Mouse (Mus musculus) mature B cell (primary cell): Measurements from ENCODE around the gene Hist1h2bl.

ENCODE experiments used
- in situ Hi-C: fragments of 300-500 bp; cut with MboI; formaldehyde crosslinking; loops from 2 replicates; pipeline ENCODE4 v1.14.3; 2019

Hist1h2bl gene

DNA sequence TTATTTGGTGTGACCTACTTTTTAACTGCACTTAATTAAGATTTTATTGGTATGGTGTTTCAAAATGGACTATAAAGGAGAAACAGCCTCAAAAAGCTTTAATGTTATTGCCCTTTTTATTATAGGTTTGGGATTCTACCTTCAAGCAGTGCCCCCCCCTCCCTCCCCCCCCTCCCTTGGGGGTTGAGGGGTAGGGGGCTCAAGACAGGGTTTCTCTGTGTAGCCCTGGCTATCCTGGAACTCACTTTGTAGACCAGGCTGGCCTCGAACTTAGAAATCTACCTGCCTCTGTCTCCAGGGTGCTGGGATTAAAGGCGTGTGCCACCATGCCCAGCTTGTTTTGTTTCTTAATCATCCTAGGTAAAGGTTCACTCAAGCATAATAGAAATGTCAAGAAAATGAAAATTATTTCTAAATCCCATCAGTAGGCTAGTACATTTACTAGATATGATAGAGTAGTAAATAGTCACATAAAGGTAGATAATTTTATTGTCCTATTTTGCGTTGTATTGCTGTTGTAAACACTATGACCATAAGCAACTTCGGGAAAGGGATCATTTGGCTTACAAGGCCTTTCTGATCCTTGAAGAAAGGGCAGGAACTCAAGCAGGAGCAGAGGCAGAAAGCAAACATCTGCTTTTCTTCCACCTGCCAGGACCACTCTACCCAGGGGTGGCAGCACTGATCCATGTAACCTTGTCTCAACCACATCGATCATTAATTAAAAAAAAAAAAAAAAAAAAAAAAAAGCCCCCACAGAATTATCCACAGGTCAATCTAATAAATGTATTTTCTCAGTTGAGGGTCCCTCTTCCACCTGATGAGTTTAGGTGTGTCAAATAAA is 7.3 kb upstream of the Hist1h2bl start:
- in situ Hi-C loops = loop anchor here (25.0 kb wide), 1 partner anchor 311 kb away; the partner anchor contains the start of gene Zkscan3

DNA sequence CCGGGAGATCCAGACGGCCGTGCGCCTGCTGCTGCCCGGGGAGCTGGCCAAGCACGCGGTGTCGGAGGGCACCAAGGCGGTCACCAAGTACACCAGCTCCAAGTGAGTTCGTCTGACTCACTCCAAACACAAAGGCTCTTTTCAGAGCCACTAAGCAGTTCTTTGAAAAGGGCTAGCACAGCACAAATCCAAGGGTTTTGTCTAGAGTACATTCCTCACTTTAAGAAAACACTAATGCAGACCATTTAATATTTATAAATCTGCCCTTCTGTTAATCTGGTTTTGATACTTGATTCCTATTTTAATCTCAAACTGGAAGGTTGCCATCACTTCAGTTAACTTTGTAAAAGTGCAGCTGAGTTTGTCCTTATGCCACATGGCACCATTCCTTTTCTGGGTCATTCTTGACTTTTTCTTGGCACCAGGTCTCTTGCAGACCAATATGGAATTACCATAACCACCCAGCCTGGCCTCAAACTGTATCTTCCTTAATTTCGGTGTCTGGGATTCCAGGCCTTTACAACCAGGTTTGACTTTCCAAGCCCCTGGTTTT is 6.5 kb upstream of the Hist1h2bl start:
- in situ Hi-C loops = loop anchor here (25.0 kb wide), 1 partner anchor 310 kb away; the partner anchor contains the start of gene Zkscan3

DNA sequence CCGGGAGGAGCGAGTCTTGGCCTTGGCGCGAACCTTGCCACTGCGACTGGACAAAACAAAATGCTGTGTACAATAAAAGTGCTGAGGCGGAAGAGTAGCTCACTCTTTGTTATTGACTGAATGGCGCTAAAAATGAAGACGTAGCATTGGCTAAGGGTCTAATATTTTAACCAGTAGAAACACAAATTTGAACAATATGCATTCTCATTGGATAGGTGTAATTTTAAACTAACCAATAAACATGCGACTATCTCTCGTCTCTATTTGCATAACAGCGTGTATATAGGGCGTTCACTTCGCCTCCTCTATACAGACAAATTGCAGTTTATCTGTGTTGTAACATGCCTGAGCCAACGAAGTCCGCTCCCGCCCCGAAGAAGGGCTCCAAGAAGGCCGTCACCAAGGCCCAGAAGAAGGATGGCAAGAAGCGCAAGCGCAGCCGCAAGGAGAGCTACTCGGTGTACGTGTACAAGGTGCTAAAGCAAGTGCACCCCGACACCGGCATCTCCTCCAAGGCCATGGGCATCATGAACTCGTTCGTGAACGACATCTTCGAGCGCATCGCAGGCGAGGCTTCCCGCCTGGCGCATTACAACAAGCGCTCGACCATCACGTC is 5.9 kb upstream of the Hist1h2bl start, which contains the start of gene Hist1h2bm:
Hist1h2bm (plus strand) TSS at position 288 of the 616 bp plus-strand sequence.
- in situ Hi-C loops = loop anchor here (25.0 kb wide), 1 partner anchor 310 kb away; the partner anchor contains the start of gene Zkscan3

GRCm38 (mm10) chr13:21721107-21721756 is 5.3 kb upstream of the Hist1h2bl start:
- in situ Hi-C loops = loop anchor here (25.0 kb wide), 1 partner anchor 309 kb away; the partner anchor contains the start of gene Zkscan3

DNA sequence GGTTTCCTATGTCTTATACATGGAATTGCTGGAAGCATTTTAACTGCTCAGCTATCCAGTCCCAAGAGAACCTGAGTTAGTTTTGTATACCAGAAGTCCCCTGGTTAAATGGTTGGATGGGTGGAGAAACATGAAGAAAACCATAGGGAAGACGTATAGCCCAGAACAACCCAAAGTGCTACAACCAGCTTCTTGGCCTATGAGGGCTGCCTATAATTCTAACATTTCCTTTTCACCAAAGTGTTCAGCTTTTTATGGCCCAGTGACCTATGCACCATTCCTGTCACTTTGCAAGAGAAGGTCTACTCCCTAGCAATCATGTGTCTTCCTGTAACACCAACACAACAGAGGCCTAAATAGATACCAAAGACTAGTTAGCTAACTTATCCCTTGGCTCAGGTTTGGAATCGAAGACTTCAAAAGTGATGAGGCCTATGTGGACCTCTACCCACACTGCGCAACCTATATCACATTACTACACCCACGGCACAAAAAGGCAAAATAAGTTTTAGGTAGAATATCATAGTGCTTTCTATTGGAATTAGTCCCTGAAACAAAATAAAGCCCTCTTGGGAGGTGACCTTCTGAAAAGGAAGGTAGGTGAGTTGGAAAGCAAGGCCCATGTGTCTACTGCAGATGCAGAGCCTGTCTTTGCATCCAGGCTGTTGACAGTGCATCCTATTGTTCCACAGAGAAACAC is 2.6 kb upstream of the Hist1h2bl start:
- in situ Hi-C loops = loop anchor here (10.0 to 25.0 kb wide), 2 partner anchors 306 to 1716 kb away; partner anchors contain the start of gene Zkscan3

DNA sequence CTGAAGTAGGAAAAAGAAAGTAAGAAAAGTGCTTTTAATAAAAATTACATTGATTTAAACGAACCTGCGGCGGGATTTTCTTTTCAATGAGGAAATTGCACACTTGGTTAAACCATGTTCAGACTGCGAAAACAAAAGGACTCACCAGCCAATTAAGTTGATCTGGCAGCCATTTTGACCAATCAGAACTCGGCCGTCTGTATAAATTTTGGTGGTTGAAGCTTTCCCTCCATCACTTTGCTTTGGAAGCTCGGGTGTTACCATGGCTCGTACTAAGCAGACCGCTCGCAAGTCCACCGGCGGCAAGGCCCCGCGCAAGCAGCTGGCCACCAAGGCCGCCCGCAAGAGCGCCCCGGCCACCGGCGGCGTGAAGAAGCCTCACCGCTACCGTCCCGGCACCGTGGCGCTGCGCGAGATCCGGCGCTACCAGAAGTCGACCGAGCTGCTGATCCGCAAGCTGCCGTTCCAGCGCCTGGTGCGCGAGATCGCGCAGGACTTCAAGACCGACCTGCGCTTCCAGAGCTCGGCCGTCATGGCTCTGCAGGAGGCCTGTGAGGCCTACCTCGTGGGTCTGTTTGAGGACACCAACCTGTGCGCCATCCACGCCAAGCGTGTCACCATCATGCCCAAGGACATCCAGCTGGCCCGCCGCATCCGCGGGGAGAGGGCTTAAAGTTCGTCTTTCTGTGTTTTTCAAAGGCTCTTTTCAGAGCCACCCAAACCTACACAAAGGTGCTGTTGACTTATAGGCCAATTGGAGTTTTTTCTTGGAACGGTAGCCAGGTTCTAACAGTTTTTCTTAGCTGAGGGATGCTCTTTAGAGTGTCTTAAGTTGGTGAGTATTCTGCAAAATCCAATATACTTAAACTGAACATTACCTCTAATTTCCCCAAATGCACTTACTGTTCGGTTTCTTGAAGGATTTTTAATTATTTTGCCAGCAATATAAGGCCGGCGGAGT is 1.7 kb upstream of the Hist1h2bl start, which contains the start of gene Hist1h3h:
Hist1h3h (plus strand) TSS at position 263 of the 961 bp plus-strand sequence.
- in situ Hi-C loops = loop anchor here (10.0 to 25.0 kb wide), 2 partner anchors 305 to 1717 kb away; partner anchors contain the start of gene Zkscan3

DNA sequence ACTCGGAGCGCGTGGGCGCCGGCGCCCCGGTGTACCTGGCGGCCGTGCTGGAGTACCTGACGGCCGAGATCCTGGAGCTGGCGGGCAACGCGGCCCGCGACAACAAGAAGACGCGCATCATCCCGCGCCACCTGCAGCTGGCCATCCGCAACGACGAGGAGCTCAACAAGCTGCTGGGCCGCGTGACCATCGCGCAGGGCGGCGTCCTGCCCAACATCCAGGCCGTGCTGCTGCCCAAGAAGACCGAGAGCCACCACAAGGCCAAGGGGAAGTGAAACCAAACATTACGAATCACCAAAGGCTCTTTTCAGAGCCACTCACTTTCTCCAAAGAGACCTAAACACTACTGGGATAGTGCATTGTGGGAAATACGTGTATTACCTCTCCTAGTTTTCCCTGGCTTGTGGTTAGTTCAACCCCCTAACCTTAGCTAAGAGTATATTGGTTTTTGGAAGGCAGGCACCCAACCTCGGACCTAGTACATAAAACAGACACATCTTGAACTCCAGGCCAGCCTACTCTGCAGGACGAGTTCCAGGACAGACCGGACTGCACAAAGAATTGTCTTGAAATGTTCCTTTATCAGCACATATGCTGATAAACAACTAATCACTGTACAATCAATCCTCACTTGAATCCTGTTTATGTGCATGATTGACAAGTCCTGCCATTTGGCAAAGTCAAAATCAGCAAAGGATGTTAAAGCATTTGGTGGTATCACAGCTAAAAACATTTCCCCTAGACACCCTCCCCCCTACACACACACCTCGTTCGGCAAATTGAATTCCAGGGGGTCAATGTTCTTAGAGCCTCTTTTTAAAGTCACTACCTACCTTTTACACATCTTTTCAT is 823 bp upstream of the Hist1h2bl start:
- in situ Hi-C loops = loop anchor here (10.0 to 25.0 kb wide), 2 partner anchors 304 to 1718 kb away; partner anchors contain the start of gene Zkscan3

GRCm38 (mm10) chr13:21715131-21715863 is 646 bp downstream of the Hist1h2bl start:
- in situ Hi-C loops = loop anchor here (10.0 to 25.0 kb wide), 2 partner anchors 303 to 1720 kb away; partner anchors contain the start of gene Zkscan3

DNA sequence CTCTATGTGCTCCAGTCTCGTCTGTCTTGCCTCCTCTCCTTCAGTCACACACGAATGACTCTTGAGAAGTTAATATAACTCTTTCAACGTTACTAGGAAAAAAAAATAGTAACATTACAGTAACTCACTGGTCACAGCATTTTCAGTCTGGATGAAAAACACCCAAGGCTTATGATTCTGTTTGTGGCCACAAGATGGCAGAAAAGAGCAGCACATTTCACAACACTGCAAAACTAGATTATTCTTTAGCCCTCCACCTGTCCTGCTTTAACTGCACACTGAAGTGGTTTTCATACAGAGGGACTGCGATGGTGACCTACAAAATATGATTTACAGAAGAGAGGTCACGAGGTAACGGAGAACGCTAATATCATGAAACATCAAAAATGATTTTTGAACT is 1.2 kb downstream of the Hist1h2bl start:
- in situ Hi-C loops = loop anchor here (5.0 to 25.0 kb wide), 4 partner anchors 302 to 1720 kb away; partner anchors contain the start of gene Zkscan3

DNA sequence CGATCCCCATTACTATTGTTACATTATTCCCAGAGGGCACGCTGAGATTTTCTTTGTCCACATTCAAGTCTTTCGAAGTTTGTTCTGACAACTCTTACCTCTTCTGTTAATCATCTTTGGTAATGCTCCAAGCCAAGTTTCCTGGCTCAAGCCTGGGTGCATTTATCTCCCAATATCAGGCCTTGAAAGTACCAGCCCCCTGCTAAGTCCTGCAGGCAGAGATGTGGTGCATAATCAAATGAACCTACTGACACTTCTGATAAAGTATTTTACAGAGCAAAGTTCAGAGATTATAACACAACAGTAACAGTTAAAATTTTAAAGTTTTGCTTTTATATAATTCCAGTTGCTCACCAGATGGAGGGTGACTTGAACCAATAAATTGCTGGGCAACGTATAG is 4.2 kb downstream of the Hist1h2bl start:
- in situ Hi-C loops = loop anchor here (5.0 to 25.0 kb wide), 4 partner anchors 299 to 1723 kb away; partner anchors contain the start of gene Zkscan3

GRCm38 (mm10) chr13:21710821-21711525 is 5.0 kb downstream of the Hist1h2bl start:
- in situ Hi-C loops = loop anchor here (5.0 to 25.0 kb wide), 4 partner anchors 299 to 1724 kb away; partner anchors contain the start of gene Zkscan3

GRCm38 (mm10) chr13:21710031-21710711 is 5.8 kb downstream of the Hist1h2bl start:
- in situ Hi-C loops = loop anchor here (5.0 to 25.0 kb wide), 4 partner anchors 298 to 1725 kb away; partner anchors contain the start of gene Zkscan3

DNA sequence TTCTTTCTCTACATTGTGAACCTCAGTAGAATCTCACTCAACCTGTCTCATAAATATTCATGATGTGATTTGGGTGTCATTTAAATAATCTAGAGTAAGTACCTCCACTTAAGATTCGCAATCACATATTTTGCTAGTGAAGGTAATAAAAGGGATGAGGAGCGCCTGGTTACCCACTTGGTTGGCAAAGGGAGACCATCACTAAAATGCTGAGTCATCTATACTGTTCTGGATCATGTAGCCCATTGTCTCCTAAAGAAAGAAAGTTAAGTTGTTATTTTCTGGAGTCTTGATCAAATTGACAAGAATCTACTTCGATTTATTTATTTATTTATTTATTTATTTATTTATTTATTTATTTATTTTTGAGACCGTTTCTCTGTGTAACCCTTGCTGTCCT is 9.3 kb downstream of the Hist1h2bl start:
- in situ Hi-C loops = loop anchor here (25.0 kb wide), 1 partner anchor 294 kb away; the partner anchor contains the start of gene Zkscan3

GRCm38 (mm10) chr13:21697811-21698210 is 18.1 kb downstream of the Hist1h2bl start, which contains the start of gene Olfr1359:
TSS of gene Olfr1359 (plus strand) at chr13:21698111.
- in situ Hi-C loops = no loop called here

DNA sequence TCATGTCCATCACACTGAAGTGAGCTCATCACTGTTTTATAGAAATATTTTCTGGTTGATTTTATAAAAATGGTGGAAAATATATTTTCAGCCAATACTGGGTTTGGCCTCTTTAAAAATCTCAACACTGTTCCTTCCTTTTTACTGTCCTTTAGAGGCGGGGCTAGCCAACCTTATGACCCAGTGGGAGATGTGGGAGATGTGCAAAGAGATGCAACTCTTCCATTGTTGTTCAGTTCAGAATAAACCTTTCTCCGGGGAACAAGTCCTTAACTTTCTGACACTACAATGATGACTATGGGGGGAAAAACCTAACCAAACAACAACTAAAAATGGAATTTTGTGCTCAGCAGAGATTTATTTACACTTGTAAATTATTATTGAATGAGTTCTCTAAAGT is 38.6 kb downstream of the Hist1h2bl start, which contains the start of gene Olfr1360:
Olfr1360 (minus strand) TSS at position 101 of the 400 bp plus-strand sequence.
- in situ Hi-C loops = no loop called here
